Mouse (Mus musculus) MEL (cell line): ENCODE measurements around the gene Fnbp1. TPM values are rescaled to one million over a fixed set of nuclear protein-coding genes. Genes with fewer than 3 reads are reported as not detected.

Source experiments
- DNase-seq: peaks from one replicate; pipeline ENCODE4 v3.0.0; 2011; ENCODE audit warnings: low read depth, low spot score
- H3K27ac ChIP-seq: 2 replicates; pipeline ENCODE4 v1.5.1; 2012; ENCODE audit warnings: low read depth, mild to moderate bottlenecking, control low read depth, low read length, moderate library complexity; ENCODE audit not compliant: control insufficient read depth
- H3K27me3 ChIP-seq, 2 experiments: fragments of 150-350 bp in 1 of 2; sonication (generic) in 1 of 2; 2 replicates each; pipeline ENCODE4 v1.6.1; 2012; ENCODE audit warnings: low read length in 2 of 2, mild to moderate bottlenecking in 2 of 2, improper control_type of control experiment in 1 of 2, moderate library complexity in 1 of 2; ENCODE audit not compliant: insufficient read depth in 2 of 2, control insufficient read depth in 1 of 2
- H3K36me3 ChIP-seq, 2 experiments: 2 replicates each; pipeline ENCODE4 v1.6.1; 2012 to 2014; ENCODE audit warnings: low read length in 2 of 2, improper control_type of control experiment in 1 of 2, inconsistent platforms in 1 of 2, mild to moderate bottlenecking in 1 of 2; ENCODE audit not compliant: insufficient read depth in 2 of 2, control insufficient read depth in 1 of 2
- H3K4me1 ChIP-seq, 2 experiments: fragments of 150-350 bp in 1 of 2; sonication (generic) in 1 of 2; 2 replicates each; pipeline ENCODE4 v1.6.1; 2012; ENCODE audit warnings: low read length in 2 of 2, improper control_type of control experiment in 1 of 2, mild to moderate bottlenecking in 1 of 2; ENCODE audit not compliant: insufficient read depth in 2 of 2, control insufficient read depth in 1 of 2
- H3K4me3 ChIP-seq, 2 experiments: fragments of 150-350 bp in 1 of 2; sonication (generic) in 1 of 2; 2 replicates each; pipeline ENCODE4 v1.5.1; 2012; ENCODE audit warnings: low read depth in 2 of 2, low read length in 2 of 2, mild to moderate bottlenecking in 2 of 2, moderate library complexity in 2 of 2, control low read depth in 1 of 2, improper control_type of control experiment in 1 of 2; ENCODE audit not compliant: control insufficient read depth in 1 of 2, insufficient read depth in 1 of 2
- H3K79me2 ChIP-seq: 2 replicates; pipeline ENCODE4 v1.6.1; 2012; ENCODE audit warnings: mild to moderate bottlenecking, low read length, moderate library complexity; ENCODE audit not compliant: control insufficient read depth, poor library complexity, insufficient read depth
- H3K9ac ChIP-seq: 2 replicates; pipeline ENCODE4 v1.6.1; 2012; ENCODE audit warnings: low read depth, mild to moderate bottlenecking, control low read depth, low read length, moderate library complexity; ENCODE audit not compliant: control insufficient read depth, poor library complexity, severe bottlenecking
- H3K9me3 ChIP-seq: fragments of 150-350 bp; sonication (generic); replicated peaks from 2 replicates; pipeline ENCODE4 v1.6.1; 2012; ENCODE audit warnings: mild to moderate bottlenecking, low read length, improper control_type of control experiment, moderate library complexity; ENCODE audit not compliant: insufficient read depth
- CHD2 ChIP-seq: IDR thresholded peaks from 2 replicates; pipeline ENCODE4 v1.6.1; 2011; ENCODE audit warnings: low read length, improper control_type of control experiment
- CTCF ChIP-seq, 3 experiments: IDR thresholded peaks in 2 of 3; conservative IDR thresholded peaks in 1 of 3; 2 replicates each; pipeline ENCODE4 v1.5.1; 2011 to 2012; ENCODE audit warnings: low read length in 3 of 3, low read depth in 2 of 3, mild to moderate bottlenecking in 2 of 3, improper control_type of control experiment in 1 of 3, inconsistent platforms in 1 of 3, mixed read lengths in 1 of 3, moderate library complexity in 1 of 3; ENCODE audit not compliant: control insufficient read depth in 1 of 3, insufficient read depth in 1 of 3, poor library complexity in 1 of 3, severe bottlenecking in 1 of 3
- E2F4 ChIP-seq: IDR thresholded peaks from 2 replicates; pipeline ENCODE4 v1.6.1; 2011; ENCODE audit warnings: low read depth, low read length, improper control_type of control experiment, borderline replicate concordance
- ELF1 ChIP-seq: IDR thresholded peaks from 2 replicates; pipeline ENCODE4 v1.6.1; 2014; ENCODE audit warnings: low read depth, mild to moderate bottlenecking, inconsistent platforms, low read length, improper control_type of control experiment, moderate library complexity
- GABPA ChIP-seq: IDR thresholded peaks from 2 replicates; pipeline ENCODE4 v1.6.1; 2012; ENCODE audit warnings: low read depth, mild to moderate bottlenecking, inconsistent platforms, low read length, improper control_type of control experiment, moderate library complexity
- JUND ChIP-seq: IDR thresholded peaks from 2 replicates; pipeline ENCODE4 v1.6.1; 2011; ENCODE audit warnings: low read depth, mild to moderate bottlenecking, improper control_type of control experiment, low read length
- KAT2A ChIP-seq: conservative IDR thresholded peaks from 2 replicates; pipeline ENCODE4 v1.6.1; 2012; ENCODE audit warnings: low read depth, low read length, improper control_type of control experiment, inconsistent platforms
- MEF2A ChIP-seq: IDR thresholded peaks from 2 replicates; pipeline ENCODE4 v1.6.1; 2014; ENCODE audit warnings: low read depth, mild to moderate bottlenecking, inconsistent platforms, low read length, improper control_type of control experiment; ENCODE audit not compliant: poor library complexity, insufficient replicate concordance, severe bottlenecking; ENCODE audit errors: extremely low read depth
- MYB ChIP-seq: IDR thresholded peaks from 2 replicates; pipeline ENCODE4 v1.6.1; 2011; ENCODE audit warnings: mild to moderate bottlenecking, low read depth, low read length, improper control_type of control experiment
- NELFE ChIP-seq: IDR thresholded peaks from 2 replicates; pipeline ENCODE4 v1.6.1; 2011; ENCODE audit warnings: low read depth, low read length, improper control_type of control experiment
- POLR2AphosphoS2 ChIP-seq: IDR thresholded peaks from 2 replicates; pipeline ENCODE4 v1.6.1; 2011; ENCODE audit warnings: low read length, improper control_type of control experiment
- RAD21 ChIP-seq: IDR thresholded peaks from 2 replicates; pipeline ENCODE4 v1.6.1; 2011; ENCODE audit warnings: mild to moderate bottlenecking, low read depth, low read length, improper control_type of control experiment
- RCOR1 ChIP-seq: IDR thresholded peaks from 2 replicates; pipeline ENCODE4 v1.6.1; 2012; ENCODE audit warnings: low read depth, mild to moderate bottlenecking, inconsistent platforms, low read length, improper control_type of control experiment
- SIN3A ChIP-seq: IDR thresholded peaks from 2 replicates; pipeline ENCODE4 v1.6.1; 2012; ENCODE audit warnings: low read length, improper control_type of control experiment, inconsistent platforms
- SMC3 ChIP-seq: IDR thresholded peaks from 2 replicates; pipeline ENCODE4 v1.6.1; 2011; ENCODE audit warnings: low read depth, low read length, improper control_type of control experiment
- USF1 ChIP-seq: IDR thresholded peaks from 2 replicates; pipeline ENCODE4 v1.6.1; 2014; ENCODE audit warnings: low read depth, mild to moderate bottlenecking, inconsistent platforms, low read length, improper control_type of control experiment, moderate library complexity
- USF2 ChIP-seq, 2 experiments: IDR thresholded peaks; 2 replicates each; pipeline ENCODE4 v1.6.1; 2011 to 2012; ENCODE audit warnings: improper control_type of control experiment in 2 of 2, low read length in 2 of 2, borderline replicate concordance in 1 of 2, inconsistent platforms in 1 of 2, low read depth in 1 of 2, mild to moderate bottlenecking in 1 of 2; ENCODE audit not compliant: insufficient read depth in 1 of 2
- ZC3H11A ChIP-seq: IDR thresholded peaks from 2 replicates; pipeline ENCODE4 v1.6.1; 2012; ENCODE audit warnings: low read depth, mild to moderate bottlenecking, inconsistent platforms, low read length, improper control_type of control experiment
- polyA plus RNA-seq, 2 experiments: library from polyadenylated mRNA; stranded (reverse) in 1 of 2; unstranded in 1 of 2; fragments of >175 nt in 1 of 2; fragments of >200 nt in 1 of 2; gene quantifications; 2 replicates each; pipeline versions ENCODE4 v1.2.1 to v1.2.4; 2012; ENCODE audit warnings: low replicate concordance in 2 of 2, low read depth in 1 of 2; ENCODE audit not compliant: insufficient read length in 2 of 2, insufficient read depth in 1 of 2, missing spikeins in 1 of 2
- total RNA-seq: library from RNA; depleted of rRNA; stranded (reverse); fragments of 300-350 nt; gene quantifications from 2 replicates; pipeline ENCODE4 v1.2.3, GENCODE M21; 2012

The Fnbp1 gene
- total and polyA plus RNA-seq, 3 experiments: 3.4 to 17.5 TPM; not detected in 1

DNA sequence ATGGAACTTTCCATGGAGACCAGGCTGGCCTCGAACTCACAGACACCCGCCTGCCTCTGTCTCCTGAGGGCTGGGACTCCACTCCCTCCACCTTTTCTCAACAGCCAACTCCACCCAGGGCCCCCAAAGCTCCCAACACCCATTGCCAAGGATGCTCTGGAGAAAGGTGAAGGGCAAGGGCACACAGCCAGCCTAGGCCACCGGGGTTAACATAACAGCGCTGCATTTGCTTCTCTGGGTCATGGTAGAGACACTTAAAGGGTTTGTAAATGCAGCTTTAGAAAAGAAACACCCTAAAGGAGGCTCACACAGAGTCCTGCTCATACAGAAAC, 72.7 kb downstream of the Fnbp1 start:
- H3K27ac ChIP-seq: no peak overlapping the region

DNA sequence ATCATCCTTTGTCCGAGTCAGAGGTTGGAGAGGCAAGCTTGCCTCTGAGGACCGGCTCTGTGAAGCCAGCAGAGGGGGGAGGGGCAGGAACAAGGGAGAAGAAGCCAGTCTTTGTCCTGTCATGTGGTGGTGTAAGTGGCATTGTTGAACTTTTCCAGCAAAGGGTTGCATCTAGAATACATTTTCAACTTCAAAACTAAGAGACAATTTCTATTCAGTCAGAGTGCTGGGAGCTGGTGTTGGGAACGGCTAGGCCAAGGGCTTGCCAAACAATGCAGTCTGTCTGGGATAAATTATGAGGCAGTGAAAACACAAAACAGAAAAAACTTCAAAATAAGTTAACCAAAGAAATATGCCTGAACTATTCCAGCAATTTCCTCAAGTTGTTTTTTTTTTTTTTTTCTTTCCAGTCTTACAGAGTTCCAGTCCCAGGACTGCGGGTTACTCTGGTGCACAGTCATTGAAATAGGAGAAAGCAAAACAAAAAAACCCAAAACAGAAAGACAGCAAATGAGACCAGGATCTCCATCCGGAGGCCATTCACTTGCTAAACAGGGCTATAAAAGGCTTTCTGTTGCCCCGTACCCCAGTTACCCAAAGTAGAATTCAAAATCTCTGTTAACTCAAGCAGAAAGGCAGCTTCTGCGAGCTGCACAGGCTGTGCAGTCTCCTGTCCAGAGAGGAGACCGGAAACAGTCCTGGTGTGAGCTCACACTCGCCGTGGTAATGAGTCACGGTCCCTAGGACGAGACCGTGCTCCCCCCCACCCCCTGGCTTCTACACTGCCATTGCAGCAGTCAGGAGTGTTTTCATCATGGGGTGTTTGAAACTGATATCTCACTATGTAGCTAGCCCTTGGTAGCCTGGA, 73.3 kb downstream of the Fnbp1 start:
- DNase-seq: no peak

More for the DNA sequence above, 72.7 kb downstream of the Fnbp1 start:
- TF ChIP-seq USF2 (IDR thresholded peaks at IDR 0.05; ENCODE audit: borderline replicate concordance in 1 of 2, insufficient read depth in 1 of 2, low read depth in 1 of 2, low read length in 2 of 2) (no peak), USF1 (no peak), MEF2A (no peak), NELFE (no peak), MYB (no peak), SMC3 (no peak), JUND (no peak), ZC3H11A (no peak), ELF1 (no peak), E2F4 (no peak)
- H3K27me3 ChIP-seq: no peaks in the 10 kb centered on the region
- peaks cover 0 to 4% of the 10 kb centered on the region in 2 experiments; a peak in 2 of 4 replicates for H3K36me3 ChIP-seq
- no peaks in the 10 kb centered on the region for H3K79me2 ChIP-seq
- H3K9ac ChIP-seq: no peak overlapping the region
- H3K9me3 ChIP-seq: no peaks in the 10 kb centered on the region
- DNase-seq: no peak
- no peak overlapping the region for H3K4me3 ChIP-seq
- peaks cover 0 to 6% of the 10 kb centered on the region in 2 experiments; a peak in 1 of 4 replicates for H3K4me1 ChIP-seq

More for the DNA sequence above, 73.3 kb downstream of the Fnbp1 start:
- Histone ChIP-seq H3K4me1 (peaks cover 0 to 6% of the 10 kb centered on the region in 2 experiments; a peak in 1 of 4 replicates), H3K9me3 (no peaks in the 10 kb centered on the region), H3K9ac (no peak overlapping the region), H3K27me3 (no peaks in the 10 kb centered on the region), H3K4me3 (no peak overlapping the region), H3K79me2 (no peaks in the 10 kb centered on the region), H3K36me3 (peaks cover 0 to 4% of the 10 kb centered on the region in 2 experiments; a peak in 2 of 4 replicates), H3K27ac (no peak overlapping the region)
- TF ChIP-seq MEF2A (no peak), KAT2A (no peak), GABPA (no peak), POLR2AphosphoS2 (no peak), RAD21 (no peak), CTCF (IDR thresholded peaks at IDR 0.05 in 2 of 3, conservative IDR thresholded peaks at IDR 0.05 in 1 of 3; ENCODE audit: control insufficient read depth in 1 of 3, insufficient read depth in 1 of 3, low read depth in 2 of 3, low read length in 3 of 3, poor library complexity in 1 of 3, severe bottlenecking in 1 of 3) (no peak), CHD2 (no peak), SIN3A (no peak), RCOR1 (no peak)
